Mouse (Mus musculus) urinary bladder, postnatal 14 days (tissue): ENCODE measurements around the gene Nipal4.

Experiments
- DNase-seq: peaks from one replicate; pipeline ENCODE4 v3.0.0; 2021; ENCODE audit warnings: low spot score

Nipal4 gene

DNA sequence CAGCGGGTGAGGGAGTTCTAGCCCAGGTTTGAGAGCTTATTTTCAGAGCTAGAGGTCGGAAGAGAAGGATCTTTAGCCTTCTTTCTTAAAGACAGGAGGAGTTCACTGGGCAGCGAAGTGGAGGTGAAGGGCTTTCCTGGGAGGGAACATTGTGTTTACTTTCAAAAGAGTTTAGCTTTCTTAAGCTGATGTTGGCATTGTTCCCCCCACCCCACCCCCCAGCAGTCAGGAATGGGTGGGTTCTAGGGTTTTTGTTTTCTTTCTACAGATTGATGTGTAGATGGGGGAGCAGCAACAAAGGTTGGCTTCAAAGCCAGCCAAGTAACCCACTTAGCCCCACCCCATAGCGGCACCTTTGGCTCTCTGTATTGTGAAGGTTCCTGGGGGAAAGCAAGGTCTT lies 51.3 kb downstream of the Nipal4 start:
- no peak for DNase-seq

DNA sequence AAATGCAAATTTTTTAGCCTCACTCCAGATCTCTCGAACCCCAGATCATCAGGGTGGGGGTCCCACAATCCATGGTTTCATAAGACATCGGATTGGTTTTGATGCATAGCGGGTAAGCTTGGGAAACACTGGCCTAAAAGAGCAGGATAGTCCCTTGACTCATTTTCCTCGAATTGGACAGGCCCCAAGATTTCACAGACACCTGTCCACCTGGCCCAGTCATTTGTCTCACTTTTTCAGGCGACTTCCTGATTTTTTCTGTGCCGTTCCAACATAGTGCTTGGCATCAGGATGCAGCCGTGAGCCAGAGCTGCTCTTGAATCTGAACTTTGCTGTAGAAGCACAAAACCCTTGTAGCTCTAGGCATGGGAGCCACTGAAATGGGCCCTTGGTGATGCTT lies 52.1 kb downstream of the Nipal4 start:
- no peak for DNase-seq

DNA sequence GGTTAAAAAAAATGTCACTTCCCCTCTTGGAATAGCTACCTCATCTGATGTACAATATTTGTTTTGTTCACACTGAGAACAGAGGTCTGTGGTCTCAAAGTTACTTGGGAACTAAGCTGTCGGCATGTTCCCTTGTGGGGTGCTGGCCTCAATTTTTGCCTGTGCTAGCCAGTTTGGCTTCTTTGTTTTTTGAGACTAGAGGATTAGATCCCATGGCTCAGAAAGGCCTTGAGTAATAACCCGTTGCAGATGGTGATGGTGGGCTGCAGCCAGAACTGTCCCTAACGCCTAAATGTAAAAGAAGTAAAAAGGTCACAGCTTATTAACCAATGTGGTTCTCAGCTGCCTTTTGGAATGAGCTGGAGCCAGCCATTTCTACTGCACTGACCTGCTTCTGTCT lies 53.1 kb downstream of the Nipal4 start:
- DNase-seq: no peak

DNA sequence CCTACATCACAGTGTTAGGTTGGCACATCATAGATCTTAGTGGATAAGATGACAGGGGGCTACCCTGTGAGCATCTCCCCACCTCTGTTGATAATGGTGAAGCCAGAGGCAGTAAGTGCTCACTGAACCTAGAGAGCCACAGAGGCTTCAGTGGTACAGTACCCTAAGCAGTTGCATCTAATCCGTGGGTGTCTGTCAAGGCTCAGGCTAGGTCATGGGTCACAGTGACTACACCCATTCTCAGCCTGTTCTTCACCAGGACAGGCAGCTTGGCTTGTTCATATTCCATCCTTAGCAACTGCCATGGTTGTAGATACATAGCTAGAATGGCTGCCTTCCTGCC lies 55.4 kb downstream of the Nipal4 start:
- no peak for DNase-seq

DNA sequence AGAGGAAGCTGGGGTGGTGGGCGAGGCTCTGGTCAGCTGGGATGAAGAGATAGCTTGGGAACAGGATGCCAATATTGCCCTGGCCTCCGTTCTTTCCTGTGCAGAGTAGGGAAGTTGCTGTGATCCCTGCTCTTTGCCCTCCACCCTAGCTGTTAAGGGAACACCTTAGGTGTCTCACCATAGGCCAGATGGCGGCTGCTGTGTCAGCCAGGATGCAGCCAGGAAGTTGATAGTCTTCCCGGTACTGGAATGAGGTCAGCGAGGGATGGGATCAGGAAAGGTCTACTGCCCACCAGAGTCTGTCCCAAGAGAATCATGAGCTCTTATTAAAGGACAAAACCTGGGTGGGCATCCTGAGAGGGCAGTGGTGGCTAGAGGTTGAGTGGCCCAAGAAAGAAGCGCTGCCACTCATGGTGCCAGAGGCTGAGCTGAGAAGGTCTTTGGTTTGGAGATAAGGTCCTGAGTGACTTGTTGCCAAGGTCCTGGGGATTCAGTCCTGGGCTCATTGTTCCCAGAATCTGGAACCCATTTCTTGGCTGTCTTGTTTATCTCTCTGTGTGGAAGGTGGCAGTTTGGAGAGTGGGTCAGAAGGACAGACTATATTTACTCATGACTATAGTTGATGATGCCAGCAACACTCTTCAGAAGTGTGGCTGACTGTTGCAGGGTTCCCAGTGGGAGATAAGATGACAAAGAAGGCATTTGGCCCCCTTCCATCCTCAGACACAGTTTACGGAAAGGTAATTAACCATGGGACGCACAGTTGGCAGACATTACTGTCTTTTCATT lies 56.0 kb downstream of the Nipal4 start:
- DNase-seq: no peak

DNA sequence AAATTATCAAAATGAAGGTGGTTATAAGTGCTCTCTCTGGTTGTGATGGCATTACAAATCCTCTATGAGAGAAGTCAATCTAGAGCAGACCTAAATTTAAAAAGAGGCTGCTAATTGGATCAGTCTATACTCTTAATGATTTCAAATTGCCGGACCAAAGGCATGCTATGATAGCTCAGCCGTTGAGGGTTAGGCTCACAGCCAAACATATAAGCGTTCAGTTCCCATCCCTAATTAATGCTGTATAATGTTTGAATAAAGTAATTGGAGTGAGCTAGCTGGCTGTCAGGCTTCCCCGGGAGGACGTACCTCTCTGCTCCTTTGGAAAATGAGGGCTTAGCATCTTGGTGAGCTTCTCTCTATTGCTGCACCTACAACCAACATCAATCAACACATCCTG lies 57.1 kb downstream of the Nipal4 start:
- DNase-seq: no peak

DNA sequence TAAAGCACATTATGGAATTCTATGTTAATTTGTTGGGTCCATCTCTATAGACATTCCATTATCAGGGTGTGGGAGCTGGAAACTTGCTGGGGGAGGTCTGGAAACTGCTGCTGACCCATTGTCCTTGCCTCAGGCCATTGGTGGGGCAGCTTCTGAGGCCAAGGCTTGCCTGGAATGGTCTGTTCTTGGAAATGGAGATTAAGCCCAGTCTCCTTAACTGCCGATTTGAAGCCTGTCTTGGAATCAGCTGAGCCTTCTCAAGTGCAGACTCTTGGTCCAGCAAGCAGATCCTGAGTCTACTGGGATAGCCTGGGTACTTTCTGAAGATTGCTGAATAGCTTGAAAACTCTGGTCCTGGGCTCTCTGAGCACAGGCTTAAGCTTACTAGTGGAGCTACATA lies 59.3 kb downstream of the Nipal4 start:
- no peak for DNase-seq

DNA sequence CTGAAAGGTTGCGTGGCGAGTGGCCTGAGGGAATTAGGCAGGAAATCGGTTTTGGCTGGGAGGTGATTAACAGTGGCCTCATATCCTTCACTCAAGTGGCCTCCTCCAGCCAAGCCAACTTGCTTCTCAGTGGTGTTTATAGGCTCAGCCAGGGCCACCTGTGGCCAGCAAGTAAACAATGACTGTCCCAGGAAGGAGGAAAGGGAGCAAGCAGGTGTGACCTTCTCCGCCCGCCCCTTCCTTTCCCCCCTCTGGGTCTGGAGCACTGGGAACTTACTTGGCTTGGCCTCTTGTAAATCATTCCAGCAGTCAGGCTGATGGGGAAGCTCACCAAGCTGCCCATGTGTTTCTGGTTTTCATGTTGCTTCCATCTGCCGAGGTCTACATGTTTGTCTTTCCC lies 64.2 kb downstream of the Nipal4 start:
- DNase-seq: no peak
